Mouse (Mus musculus) common myeloid progenitor, adult 5-6 weeks (primary cell): ENCODE data around the gene Adamts14. TPM values are rescaled to one million over a fixed set of nuclear protein-coding genes. Genes with fewer than 3 reads are reported as not detected.
A peak's percentile ranks its signal among the peaks of the same experiment; 100 is the strongest.

ENCODE experiments used
- ATAC-seq: replicated peaks from 2 replicates; pipeline ENCODE4 v1.8.0; 2016; ENCODE audit warnings: low read depth, mild to moderate bottlenecking, moderate TSS enrichment, inconsistent platforms; ENCODE audit not compliant: poor library complexity, severe bottlenecking
- total RNA-seq: library from RNA; stranded (forward); fragments of 200-1000, 187-1606 nt; gene quantifications from 2 replicates; pipeline ENCODE4 v1.2.3, GENCODE M21; 2017

Gene Adamts14
- total RNA-seq, 1 experiment from 2014 or later, result 0.14 TPM

DNA sequence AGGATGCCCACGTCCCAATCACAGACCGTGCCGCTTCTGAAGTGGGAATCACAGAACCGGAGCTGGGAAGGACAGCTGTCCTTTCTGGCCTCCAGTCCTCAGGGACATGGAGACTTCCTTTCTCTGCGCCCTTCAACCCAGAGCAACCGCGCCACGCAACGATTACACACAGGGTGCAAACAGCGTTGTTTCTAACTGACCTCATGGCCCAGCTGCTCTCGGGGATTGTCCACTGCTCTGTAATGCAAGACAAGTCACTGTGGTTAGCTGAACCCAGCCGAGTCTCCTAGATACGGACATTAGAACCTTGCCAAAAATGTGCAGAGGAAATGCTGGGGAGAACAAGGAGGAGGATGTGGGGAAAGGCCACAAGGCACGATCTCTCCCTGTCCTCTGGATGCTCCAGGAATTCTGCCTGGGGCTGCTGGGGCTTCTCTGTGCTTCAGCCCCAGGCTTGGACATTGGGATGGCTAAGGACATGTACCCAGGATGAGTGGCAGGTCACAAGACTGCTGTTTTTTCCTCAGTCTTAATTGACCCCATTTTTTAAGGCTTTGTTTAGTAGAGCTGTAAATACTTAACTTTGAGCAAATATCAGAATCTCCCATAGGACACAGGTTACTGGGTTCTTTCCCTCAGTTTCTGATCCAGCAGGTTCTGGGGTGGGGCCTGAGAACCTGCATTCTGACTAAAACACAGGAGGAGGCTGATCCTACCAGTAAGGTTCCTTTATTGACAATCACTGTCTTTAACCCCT, 4.9 kb upstream of the Adamts14 start:
- peak; percentile 41 for ATAC-seq

DNA sequence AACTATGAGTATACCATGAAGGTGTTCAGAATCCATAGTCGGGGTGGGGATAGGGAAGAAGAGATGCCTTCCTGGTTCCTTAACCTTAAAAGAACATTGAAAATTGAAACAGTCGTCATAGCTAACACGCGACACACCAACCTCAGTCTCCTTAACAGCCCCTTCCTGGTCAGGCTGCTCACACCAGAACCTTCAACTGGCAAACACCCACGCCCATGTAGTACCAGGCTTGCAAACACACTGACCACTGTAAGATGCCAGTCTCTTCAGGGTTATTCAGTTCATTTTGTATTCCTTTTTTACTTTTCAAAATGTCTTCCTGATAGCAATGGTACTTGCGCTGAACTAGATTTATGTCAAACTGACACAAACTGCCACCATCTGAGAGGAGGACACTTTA, 3.8 kb upstream of the Adamts14 start:
- ATAC-seq, result no peak

DNA sequence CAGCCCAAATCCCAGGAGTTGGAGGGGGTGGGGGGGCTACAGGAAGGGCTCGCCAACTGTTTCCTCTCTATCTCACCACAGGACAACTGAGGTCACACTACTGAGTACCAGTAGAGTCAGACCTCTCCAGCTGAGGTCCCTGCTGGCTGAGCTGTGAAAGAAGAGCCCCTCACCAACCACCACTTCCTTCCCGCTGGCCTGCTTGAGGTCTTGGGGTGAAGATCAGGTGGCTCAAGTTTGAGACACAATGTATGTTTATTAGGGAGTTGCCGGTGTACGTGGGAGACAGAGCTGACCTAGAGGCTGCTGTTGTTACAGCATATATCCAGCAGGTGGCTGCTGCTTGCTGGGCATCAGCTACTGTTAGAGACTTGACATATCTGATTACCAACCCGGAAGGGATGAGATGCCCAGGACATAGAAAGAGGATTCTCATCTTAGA, 2.5 kb upstream of the Adamts14 start:
- peak; percentile 84 for ATAC-seq

DNA sequence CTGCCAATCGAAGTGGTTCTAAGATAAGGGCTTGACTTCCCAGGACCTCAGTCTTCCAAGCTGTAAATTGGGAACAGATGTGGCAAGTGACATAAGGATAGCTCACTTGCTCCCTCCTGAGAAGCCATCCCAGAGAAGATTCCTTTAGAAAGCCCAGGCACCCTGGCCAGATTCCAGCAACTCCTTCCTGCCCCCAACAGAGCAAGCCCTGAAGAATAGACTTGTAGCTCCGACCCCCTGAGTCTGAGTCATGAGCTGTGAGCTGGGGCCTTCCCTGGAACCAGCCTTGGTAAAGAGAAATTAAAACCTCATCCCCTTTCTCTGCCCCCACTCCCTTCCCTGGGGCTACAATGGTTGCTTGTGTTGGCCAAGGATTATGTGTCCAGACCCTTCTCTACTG, 1.3 kb upstream of the Adamts14 start:
- no peak for ATAC-seq

DNA sequence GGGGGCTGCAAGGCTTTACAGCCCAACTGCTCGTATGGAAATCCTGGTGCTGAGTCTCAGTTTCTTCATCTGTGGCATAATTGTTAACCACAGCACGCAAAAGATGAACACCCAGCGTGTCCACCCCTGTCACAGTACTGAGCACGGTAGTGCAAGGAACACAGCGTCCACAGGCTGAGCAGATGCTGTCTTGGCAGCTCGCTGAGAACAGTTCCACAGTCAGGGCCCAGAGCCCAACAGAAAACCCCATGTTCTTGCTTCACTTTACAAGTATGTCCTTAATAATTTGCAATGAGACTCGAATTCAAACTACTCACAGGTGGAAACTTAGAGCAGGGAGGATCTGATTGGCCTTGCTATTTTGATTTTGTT, 592 bp upstream of the Adamts14 start:
- ATAC-seq, result no peak

DNA sequence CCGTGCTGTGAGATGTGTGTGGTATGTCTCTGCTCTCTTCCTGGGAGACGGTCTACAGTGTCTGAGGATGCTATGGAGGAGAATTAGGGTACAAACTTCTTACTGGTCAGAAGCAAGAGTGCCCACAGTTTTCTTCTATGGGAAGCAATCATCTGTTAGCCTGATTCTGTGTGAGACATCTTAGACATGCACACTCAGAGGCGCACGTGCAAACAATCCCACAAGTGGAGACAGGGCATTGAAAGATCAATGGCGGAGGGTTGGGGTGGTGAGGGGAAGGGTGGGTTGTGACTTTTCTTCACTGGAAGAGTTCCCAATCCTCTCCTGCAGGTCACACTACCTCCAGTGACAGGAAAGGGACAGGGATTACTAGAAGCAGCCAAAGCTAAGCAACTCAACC, 607 bp downstream of the Adamts14 start:
- no peak for ATAC-seq

DNA sequence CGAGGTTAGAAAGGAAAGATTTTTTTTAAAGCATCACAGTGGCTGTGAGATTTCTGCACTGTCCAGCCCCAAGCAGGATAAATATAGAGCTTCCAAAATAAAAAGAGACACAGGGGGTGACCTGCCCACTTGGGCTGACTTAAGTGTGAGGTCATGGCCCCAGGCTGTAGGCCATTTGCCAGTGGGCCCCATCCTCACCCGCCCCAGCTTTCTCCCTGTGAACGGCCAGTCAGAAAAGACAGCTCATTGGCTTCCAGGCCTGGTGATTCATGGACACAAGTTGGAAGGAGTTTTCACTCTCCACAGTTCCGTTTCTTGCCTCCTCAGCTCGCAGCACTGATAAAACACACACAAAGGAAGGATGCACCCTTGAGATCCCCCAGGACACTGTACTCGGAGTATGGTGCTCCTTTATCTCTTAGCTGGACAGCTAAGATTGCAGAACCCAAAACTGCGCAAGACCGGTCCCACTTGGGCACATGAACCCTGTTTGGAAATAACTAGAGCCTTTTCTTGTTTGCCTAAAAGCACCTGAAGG, 1.1 kb downstream of the Adamts14 start:
- no peak for ATAC-seq

DNA sequence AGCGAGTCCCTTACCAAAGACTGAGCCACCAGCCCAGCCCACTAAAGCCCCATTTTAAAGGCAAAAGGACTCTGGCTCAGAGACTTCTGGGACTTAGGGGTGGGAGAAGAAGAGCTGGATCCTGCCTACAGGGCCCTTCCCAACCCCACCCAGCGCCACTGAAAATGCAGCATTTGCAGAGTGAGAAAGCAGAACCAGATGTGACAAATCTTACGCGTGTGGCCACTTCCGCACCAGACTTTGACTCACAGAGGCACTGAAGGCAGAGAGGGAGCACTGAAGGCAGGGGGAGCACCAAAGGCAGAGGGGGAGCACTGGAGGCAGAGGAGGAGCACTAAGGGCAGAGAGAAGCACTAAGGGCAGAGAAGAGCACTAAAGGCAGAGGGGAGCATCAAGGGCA, 5.9 kb downstream of the Adamts14 start:
- peak; percentile 67; the same call in 1 of the 2 replicates for ATAC-seq

DNA sequence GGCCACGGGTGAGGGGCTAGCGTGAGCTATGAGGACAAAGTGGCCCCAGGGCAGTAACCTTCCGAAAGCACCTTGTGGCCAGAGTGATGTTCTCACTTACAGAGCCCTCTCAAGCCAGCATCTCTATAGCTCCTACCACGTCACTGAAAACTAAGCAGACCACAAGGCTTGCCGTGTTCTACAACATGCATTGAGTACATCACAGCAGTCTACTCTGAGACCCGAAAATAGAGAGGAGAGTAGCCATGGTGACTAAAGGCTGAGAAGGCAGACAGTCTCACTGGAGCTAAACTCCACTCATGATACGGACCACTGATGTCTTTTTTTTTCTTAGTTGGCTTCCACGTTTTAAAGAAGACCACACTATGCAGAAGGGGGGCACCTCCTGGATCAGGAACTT, 9.6 kb downstream of the Adamts14 start:
- no peak for ATAC-seq

DNA sequence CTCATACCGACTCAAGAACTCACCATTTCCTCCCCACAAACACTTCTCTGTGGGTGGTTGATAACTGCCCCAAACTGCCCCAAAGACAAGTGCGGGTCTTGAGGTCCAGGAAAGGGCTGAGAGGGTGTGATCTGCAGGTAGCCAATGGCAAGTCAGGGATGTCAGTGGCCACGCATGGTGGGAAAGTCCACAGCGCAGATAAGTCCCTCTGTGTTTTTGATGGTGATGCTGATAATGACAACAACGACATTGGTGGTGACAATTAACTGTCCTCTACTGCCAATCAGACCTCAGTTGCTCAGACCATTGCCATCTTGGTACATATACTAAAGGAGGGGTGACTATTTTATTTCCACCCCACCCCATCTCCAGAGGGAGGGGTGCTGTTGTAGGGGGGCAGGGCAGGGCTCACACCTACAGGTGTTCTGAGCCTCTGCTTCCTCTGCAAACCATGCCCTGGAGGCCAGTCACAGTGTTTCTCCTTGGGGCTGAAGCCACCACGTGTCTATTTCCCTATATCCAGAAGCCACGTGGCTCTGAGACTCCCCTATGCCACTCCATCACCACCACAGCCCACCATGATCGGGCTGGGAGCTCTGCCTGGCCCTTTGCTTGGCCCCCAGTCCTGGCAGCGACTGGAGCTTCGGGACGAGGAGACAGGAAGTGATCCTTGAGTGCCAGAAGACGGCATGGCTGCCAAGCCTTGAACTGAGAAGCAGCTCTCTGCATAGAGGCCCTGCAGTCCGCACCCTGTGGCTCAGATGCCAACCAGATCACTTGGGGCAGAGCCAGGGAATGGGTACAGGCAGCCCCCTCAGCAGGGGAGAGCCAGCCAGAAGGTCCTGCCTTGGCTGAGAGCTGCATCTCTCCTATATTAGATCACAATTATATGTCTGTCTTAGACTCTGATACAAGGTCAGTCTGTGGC, 11.7 kb downstream of the Adamts14 start:
- ATAC-seq, result no peak

DNA sequence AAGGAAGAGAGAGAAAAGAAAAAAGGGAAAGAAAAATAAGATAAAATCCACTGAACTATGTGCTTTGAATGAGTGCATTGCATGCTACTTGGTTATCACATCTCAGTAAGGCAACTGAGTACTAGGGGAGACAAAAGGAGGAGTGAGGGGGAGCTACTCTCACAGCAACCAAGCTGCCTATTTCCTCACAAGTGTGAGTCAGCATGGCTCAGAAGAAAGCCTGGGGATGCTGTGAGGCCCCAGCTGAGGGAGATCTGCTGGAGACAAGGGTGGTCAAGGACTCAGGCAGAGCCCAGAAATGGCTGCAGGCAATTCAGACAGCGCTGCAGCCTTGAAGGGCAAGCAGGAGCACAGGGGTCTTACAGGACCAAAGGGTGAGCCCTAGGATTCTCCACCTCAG, 15.1 kb downstream of the Adamts14 start:
- peak; percentile 78 for ATAC-seq

DNA sequence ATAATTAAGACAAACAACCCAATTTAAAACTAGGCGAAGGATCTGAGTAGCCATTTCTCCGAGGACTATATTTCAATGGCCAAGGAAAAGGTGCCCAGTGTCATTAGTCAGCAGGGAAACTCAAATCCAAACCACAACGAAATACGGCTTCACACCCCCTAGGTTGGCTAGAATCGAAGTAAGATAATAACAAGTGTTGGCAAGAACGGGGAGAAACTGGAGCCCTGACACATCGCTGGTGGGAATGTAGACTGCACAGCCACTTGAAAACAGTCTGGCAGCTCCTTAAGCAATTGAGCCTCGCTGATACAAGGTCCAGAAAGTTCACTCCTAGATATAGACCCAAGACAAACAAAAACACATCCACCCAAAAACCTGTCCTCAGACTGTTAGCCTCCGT, 16.6 kb downstream of the Adamts14 start:
- ATAC-seq, result no peak

DNA sequence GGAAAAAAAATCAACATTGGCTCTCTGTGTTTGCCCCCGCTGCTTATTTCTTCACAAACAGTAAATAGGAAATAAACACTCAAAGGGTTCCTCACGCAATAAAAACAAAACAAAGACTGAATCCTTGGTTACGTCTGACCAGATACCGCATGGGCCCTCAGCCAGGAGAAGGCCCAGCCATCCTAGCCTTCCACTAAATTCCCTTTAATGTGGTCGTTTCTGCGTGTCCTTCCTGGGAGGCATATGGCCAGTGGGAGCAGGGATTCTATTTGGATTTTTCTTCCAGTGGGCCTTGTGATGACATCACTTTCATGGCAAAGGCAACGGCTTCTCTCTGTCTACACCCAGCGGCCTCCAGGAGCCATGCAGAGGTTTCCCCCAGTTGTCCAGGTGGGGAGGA, 18.0 kb downstream of the Adamts14 start:
- no peak for ATAC-seq

DNA sequence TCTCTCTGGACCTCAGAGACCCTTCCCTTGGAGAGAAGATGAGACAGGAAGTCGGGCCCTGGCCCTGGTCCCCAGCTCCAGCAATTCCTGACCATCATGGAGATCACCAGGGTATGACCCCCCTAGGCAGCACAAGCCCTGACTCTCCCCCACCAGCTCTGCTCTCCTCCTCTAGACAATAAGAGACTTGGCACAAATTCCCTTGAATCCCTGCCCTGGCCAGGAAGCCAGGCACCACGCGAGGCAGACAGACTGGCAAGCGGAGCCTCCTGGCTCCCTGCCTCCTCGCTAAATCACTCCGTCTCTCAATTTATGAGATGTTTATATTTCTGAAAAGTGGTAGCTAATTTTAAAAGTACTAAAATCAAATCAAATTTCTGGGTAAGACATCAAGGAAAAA, 18.5 kb downstream of the Adamts14 start:
- ATAC-seq, result no peak

DNA sequence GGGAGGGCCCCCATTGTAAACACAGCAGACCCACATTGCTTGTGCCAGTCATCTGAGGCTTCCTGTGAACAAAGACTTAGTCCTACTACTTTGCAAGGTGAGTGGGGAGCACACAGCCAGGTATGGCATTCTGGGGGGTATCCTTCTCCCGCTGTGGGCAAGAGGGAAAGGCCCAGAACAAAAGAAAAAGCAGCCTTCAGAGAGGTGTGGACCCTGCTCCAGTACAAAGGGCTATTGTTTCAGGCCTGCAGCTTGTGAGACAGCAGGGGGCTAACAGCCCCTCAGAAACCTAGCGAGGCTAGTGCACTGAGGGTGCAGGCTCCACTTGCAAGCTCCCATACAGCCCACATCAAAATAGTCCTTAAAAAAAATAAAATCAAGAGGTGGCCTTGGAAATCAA, 23.3 kb downstream of the Adamts14 start:
- ATAC-seq, result no peak

DNA sequence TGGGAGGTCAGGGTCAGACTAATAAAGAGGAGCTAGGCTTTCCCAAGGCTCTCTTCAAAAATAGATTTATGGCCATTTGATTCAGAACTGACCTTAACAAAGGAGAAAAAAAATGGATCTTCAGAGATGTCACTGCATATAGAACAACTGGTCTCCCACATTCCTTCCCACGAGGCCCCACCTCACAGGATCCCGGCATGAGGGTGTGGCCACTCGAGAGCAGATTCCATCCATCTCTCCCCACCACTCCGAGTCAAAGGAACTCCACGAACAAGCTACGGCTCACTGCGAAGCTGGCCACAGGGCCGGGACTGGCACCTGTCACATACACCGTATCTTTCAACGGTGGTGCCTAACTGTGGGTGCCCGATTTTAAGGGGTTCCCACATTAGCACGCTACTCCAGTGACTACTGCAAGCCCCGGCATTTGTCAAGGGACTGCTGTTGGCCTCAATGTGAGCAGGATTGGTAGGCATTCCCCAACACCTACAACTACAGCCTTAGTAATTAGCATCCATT, 24.6 kb downstream of the Adamts14 start:
- ATAC-seq, result no peak

DNA sequence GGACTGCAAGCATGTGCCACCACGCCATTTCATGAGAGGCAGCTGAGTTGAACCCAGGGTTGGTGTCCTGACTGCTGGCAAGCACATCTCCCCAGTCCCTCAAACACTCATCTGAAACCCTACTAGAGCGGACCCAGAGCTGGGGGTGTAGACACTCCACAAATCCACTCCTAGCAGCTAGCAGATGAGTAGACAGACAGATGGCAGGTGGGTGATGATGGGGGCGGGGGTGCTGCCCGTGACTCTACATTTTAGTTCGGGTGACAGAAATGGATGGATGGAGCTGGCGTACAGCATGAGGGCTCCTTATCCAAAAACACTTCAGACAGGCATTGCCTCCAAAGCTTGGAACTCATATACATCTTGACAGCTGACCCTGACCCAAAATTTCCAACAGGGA, 26.9 kb downstream of the Adamts14 start:
- no peak for ATAC-seq

DNA sequence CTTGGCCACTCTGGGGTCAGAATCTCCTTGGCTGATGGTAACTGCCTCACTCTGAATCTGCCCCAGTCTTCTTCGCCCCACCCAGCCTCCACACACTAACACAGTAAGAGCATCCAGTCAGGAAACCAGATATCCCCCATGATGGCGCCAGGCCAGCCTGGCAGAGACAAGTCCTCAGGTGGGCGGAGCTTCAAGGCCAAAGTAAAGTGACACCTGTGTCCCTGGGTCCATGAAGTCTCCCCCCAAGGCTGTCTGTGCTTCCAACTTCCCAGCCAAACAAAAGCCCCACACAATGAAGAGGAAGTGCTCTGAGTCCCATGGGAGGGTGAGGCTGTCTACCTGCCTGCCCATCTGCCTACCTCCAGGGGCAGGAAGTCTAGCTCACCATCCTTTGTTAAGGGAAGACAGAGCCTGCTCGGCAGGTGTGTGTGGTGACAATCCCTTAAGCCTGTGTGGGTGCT, 31.2 kb downstream of the Adamts14 start:
- no peak for ATAC-seq

DNA sequence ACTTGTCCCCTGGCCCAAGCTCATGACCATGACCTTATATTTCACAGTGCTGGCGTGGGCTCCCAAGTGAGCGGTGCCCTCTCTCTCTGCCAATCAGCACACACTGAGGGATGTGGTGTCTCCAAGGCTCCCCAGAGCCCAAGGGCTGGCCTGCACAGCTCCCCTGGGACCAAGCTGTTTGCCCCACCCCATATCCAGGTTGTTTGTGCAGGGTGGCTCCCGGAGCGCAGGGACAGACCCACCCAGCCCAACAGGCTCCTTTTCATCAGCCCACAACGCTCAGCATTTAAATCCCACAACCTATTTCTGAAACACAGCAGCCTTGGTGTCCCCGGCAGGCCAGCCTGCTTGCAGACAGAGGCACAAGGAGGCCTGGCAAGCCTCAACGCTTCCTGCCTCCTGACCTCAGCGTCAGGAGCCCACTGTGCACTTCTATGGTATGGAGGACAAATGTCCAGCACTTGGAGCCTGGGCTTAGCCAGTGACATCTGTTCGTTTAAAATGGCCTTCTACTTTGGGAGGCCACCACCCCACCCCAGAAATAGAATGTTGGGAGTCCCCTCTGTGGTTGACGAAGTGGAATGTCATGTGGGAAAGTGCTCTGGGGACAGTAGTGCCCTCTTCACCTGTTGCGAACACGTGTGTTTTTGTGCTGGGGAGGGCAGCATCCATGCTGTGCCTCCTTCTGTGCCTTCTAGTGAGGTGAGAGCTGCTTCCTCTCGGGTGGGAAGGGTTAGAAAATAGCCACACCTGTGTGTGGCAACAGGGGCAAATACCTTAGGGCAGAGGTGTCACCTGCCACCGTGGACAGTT, 32.9 kb downstream of the Adamts14 start:
- ATAC-seq, result no peak

DNA sequence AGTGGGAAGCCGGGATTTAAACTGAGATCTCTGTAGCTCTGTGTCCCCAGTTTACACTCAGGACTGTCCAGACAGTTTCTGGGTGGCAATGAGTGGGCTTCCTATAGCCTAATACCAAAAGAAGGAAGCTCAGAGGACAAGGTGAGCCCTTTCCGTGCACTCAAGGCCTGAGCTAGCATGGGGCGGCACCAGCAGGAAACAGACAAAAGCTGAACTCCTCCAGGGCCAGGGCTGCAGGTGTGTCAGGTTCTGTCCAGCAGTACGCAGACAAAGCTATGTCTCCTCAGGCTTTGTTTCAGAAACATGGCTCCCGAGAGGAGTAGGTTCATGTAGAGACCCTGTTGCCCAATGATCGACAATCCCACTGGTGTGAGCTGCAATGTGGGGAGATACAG, 35.9 kb downstream of the Adamts14 start:
- no peak for ATAC-seq
